Mouse (Mus musculus): ENCODE data around the gene Opcml.

Opcml gene

GRCm38 (mm10) chr9:28328434-28328833, 537.9 kb downstream of the Opcml start:
- CTCF ChIA-PET = no interaction called here

- CTCF ChIA-PET = no interaction called here
Observed at GRCm38 (mm10) chr9:28329477-28329876, 538.9 kb downstream of the Opcml start.

DNA sequence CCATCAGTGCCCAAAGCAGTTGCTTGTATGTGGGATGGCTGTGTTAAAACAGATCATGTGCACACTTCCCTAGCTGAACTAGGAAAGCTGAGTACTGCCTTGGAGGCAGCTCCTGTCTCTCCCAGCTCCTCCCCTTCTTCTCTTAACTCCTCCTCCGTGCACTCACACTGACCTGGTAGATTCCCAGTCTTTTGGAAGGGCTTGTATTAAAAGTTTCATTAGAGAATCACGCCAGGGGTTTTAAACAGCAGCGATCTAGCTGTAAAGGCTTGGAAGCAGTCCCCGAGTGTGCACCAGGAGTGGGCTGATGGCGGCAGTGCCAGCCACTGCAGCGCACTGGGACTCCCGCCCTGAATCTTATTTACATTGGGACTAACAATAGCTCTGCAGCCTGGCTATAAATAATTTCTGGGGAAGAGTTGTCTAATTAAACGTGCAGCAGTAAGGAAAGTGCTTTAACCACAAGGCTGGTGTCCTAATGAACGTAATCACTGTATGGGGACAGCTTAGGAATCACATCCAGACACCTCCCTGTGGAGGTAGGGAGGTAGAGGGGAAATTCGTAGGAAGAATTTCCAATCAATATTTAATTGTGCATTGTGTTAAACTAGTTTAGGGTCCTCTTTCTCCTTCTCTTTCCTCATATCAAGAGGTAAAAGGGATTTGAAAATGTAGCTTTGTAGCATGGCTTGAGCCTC, 546.1 kb downstream of the Opcml start:
- CTCF ChIA-PET = interaction anchor here (0.6 kb wide), 1 partner anchor 66 kb away, joined by 4 read pairs; no protein-coding TSS in a partner anchor

DNA sequence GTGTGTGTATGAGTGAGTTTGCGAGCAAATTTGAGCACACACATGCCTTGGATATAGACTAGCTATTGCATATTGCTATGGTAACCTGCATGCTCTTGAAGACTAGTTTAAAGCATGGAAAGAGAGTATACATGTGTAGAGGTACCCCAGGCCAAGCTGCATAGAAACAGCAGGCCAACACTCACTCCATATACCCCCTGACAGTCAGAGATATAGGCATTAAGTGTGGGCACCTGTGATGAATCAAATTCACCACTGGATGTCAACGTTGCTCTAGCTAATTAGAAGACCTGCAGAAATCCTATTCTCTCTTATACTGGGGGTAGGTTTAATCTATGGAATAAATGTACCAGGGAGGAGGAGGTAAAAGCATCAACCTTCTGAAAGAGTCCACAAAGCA, 547.3 kb downstream of the Opcml start:
- CTCF ChIA-PET = no interaction called here

DNA sequence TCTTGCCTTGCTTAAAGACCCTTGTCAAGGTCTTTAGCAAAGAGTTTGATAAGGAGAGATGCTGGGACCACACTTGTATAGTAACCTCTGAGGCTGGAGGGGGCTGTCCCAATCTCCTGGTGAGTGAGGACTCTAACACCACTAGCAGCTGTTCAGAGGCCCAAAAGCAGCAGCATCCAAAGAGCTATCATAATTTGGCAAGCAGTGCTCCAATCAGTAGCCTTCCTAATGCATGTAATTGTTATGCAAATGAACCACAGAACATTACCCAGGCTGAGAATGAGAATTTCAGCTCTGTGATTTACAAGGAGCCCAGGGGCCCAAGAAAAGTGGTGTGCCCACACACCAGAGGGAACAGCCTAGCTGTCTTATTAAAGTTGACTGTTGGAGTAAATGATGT, 564.4 kb downstream of the Opcml start:
- CTCF ChIA-PET = no interaction called here

GRCm38 (mm10) chr9:28357946-28358345, 567.4 kb downstream of the Opcml start:
- CTCF ChIA-PET = no interaction called here

DNA sequence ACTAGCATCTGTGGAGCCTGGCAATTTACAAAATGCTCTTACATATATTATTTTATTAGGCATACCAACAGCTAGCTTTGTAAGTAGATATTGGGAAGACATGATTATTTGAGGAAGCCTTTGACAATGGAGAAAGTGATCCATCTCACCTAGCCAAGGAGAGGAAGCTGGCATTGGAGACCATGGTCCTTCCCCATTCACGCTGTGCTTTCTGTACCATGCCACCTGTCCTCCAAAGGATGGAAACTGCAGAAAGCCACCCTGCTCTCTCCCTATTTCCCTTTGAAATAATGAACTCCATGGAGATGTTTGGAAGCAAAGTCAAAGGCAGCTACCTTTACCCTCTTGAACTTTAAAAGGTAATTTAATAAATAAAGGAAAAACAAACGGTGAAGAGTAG, 570.1 kb downstream of the Opcml start:
- CTCF ChIA-PET = no interaction called here

- CTCF ChIA-PET = no interaction called here
Observed at GRCm38 (mm10) chr9:28364473-28365159, 574.0 kb downstream of the Opcml start.

DNA sequence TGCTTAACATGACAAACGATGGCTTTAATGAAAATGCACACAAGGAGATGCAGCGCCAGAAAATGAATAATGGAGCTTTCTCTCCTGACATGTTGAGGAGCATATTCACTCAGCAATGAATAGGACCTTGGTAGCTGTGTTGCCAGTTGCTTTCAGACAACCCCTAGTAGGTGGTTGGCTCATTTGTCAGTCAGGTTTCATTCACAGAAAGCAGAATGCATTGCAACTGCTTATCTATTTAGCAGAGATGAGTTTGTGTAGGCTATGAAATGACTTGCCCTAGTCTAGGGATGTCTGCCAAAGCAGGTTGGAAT, 574.5 kb downstream of the Opcml start:
- CTCF ChIA-PET = no interaction called here

GRCm38 (mm10) chr9:28386527-28387175, 596.1 kb downstream of the Opcml start:
- CTCF ChIA-PET = no interaction called here

DNA sequence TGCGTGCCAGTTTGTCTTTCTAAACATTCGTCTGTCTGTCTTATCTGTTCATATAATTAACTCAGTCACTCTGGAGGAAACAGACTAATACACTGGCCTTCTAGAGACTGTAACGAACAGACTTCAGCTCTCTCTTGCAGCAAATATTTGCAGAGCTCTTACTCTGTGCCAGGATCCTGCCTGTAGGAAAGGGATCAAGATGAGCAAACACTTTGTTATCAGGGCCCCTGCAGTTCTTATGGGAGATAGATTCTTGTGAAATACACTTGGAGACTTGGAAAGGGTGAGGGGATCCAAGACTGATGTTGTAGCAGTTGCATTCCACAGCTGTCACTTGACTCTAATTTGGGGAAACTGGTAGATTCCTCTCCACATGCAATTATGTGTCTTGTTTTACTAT, 604.6 kb downstream of the Opcml start:
- CTCF ChIA-PET = no interaction called here

DNA sequence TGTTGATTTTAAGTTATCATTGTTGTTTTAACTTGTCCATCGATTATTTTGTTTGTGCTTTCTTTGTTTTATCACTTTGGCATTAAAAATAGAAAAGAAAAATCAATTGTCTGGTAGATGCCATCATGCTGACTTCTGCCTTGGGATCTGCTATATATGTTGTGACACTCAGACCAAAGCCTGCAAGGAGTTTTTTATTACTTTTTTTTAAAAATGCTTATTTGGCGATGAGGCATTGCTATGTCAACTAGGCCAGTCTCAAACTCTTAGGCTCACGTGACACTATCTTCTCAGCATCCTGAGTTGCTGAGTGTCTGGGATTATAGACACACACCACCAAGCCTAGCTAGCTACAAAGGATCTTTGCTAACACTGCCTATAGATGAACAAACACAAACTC, 605.1 kb downstream of the Opcml start:
- CTCF ChIA-PET = no interaction called here

GRCm38 (mm10) chr9:28402770-28403650, 612.4 kb downstream of the Opcml start:
- CTCF ChIA-PET = no interaction called here

DNA sequence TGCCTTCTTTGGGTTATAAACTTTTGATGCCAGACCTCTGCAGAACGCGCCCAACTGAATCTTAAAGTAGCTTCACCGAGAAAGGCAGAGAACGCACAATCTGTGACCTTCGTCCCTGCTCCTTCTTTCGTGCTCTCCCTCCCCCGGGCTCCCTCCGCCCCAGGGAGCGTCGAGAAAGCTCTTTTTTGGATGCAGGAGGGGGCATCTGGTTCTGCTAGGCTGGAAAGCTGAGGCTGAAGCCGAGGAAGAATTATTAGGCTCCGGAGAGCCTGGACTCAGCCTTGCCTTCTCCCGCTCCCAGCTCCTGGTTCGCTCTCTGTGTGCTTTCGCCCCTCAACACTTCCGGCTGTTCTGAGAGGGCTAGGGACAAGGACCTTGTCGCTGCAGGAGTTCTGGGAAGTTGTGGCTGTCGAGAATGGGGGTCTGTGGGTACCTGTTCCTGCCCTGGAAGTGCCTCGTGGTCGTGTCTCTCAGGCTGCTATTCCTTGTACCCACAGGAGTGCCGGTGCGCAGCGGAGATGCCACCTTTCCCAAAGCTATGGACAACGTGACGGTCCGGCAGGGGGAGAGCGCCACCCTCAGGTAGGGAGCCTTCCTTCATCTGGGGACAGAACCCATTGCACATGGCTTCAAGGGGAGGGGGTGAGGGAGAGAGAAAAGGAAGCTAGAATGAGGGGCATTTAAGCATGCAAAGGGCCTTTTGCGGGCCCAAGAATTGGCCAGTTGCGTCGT, 613.4 kb downstream of the Opcml start:
- CTCF ChIA-PET = no interaction called here

DNA sequence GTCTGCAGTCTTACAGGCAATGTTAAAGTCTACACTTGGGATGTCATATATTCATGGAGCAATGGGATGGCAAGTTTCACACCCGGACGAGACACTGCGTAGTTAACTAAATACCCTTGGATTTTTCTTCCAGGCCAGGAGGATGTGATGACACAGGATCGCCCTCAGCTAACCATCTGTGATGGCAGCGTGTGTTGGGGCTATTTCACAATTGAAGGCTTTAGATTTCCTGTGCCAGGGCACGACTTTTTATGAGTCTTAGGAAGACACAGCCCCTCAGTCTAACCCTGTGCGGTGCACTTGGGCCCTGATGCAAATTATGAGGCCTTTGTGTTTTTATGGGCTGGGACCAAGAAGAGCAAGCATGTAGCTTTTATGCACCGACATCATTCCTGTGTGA, 614.0 kb downstream of the Opcml start:
- CTCF ChIA-PET = no interaction called here

GRCm38 (mm10) chr9:28405816-28406215, 615.2 kb downstream of the Opcml start:
- CTCF ChIA-PET = no interaction called here

- CTCF ChIA-PET = no interaction called here
Observed at GRCm38 (mm10) chr9:28420808-28421207, 630.2 kb downstream of the Opcml start.

DNA sequence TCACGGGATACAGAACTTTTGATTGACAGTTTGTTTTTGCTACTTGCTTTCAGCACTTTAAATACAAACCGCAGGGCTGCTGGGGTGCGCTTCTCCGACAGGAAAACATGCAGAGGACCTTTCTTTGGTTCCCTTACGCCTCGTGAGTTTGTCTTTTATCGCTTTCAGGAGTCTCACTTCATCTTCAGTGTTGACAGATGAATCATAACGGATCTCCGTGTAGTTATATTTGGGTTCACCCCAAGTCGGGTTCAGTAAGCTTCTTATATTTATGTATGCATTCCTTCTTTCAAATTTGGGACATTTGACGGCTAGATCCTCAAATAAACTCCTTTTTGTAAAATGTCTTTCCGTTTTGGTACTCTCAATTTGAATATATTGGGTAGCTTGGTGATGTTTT, 632.8 kb downstream of the Opcml start:
- CTCF ChIA-PET = no interaction called here

GRCm38 (mm10) chr9:28432159-28432558, 641.6 kb downstream of the Opcml start:
- CTCF ChIA-PET = no interaction called here

DNA sequence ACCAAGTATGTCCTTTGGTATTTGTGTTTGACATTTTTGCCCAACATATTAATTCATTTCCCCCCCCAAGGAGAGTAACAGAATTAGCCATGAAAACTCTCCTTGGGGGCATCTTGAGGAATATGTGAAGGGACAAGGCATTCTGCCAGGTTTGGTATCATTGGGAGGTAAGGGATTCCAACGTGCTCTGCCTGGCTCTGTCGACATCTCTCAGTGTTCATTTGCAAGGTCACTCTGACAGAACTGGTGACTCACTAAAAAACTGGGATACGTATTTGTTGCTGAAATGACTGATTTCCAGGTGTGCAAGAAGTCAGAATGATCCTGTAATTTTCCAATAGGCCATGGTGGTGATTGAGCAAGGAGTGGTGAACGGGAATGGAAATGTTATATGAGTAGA, 648.2 kb downstream of the Opcml start:
- CTCF ChIA-PET = no interaction called here

- CTCF ChIA-PET = no interaction called here
Observed at GRCm38 (mm10) chr9:28439433-28440191, 649.0 kb downstream of the Opcml start.
